Mouse (Mus musculus): ENCODE results near the gene Prnd.

Gene Prnd

DNA sequence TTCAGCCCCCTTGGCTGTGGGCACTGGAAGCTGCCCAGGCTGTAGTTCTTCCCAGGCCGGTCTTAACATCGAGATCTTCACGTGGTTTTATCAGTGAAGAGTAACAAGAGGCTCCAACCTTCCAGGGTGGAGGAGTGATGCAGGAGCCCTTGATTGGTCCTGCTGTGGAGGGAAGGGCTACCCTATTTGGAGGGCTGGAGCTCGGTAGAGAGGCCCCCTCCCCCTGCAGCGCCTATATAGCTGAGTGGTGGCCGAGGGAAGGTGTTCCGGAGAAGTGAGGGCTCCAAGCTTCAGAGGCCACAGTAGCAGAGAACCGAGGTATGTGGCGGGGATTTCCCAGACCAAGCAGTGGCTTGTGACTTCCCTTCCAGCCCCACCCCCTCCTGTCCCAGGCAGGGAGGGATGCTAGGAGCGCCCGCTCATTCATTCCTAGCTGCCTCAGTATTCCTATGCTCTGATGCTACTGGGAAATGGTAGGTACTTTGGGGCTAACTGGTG is at the start of gene Prnd:
Prnd (plus strand) TSS at position 264 of the 498 bp plus-strand sequence.
- DNase-seq (ENCODE audit: low spot score): no peak

DNA sequence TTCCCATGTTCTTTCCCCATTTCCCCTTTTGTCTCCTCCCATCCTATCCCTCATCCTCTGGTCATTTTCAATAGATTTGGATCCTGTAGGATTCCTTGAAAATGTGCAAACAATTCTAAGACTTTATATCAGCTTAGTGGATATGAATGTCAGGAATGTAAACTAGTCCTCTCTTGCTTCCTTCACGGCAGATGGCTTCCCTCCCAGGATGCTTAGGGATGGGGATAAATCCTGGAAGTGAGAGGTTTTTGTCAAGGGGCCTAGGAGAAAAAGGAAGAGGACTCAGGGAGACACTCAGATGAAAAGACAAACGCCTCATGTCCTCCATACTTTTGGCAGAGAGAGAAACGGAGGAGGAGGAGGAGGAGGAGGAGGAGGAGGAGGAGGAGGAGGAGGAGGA is 48.2 kb upstream of the Prnd start:
- no peak for DNase-seq (ENCODE audit: low spot score)

- DNase-seq (ENCODE audit: low spot score): no peak
Measured at GRCm38 (mm10) chr2:131902867-131903266, 47.8 kb upstream of the Prnd start.

- DNase-seq (ENCODE audit: low spot score): no peak
Measured at GRCm38 (mm10) chr2:131905025-131905424, 45.6 kb upstream of the Prnd start.

- DNase-seq (ENCODE audit: low spot score): no peak
Measured at GRCm38 (mm10) chr2:131905776-131906175, 44.9 kb upstream of the Prnd start.

GRCm38 (mm10) chr2:131906266-131906665 is 44.4 kb upstream of the Prnd start:
- no peak for DNase-seq (ENCODE audit: low spot score)

DNA sequence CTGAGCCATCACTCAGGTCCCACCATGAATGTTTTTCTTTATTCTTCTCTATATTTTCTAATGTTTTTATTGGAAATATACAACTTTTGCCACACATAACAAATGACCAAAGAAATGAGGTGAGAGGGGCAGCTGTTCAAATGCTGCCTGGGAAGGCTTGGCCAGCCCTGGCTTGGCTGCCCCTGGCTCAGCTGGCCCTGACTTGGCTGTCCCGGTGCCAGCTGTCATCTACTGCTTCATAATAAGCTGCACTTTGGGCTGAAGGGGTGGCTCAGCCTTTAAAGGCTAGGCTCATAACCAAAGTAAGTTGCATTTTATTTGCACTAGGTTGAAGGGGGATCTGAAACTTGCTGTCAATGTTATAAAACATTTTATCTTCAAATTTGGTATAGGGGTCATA is 43.8 kb upstream of the Prnd start:
- DNase-seq (ENCODE audit: low spot score): no peak

DNA sequence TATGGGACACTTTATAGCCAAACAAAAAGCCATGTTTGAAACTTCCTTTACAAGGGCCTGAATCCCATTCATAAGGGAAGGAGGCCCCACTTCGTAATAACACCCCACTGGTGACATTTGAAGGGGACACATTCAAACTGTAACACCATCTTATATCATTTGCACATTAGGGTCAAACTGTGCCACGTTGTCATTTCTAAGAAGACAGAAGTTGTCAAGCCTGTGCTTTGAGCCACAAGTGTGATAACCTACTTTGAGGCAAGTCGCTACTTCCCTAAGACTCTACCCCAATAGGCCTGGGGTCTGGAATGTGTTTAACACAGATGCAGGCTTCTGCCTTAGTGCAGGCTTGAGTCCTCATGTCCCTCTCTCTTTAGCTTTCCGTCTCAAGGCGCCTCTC is 43.4 kb upstream of the Prnd start:
- DNase-seq (ENCODE audit: low spot score): no peak

DNA sequence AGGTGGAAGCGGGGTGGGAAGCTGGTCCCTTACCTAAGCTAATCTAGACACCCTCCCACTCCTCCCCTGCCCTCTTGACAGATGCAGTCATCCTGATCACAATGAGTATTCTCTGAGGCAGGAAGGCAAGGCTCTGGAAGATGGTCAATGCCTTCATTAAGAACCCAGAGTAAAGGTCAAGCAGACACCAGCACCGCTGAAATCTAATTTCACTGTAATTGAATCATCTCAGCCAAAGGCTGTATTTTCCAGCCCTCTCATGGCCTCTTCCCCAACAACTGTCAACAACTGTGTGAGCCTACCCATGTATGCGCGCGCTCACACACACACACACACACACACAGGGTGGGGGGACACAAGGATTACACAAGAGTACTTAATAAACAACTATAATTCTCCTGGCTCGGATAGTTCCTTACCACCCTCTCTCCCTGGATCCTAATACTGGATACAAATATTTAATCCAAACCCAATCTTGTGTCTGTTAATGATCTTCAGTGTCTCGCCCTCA is 42.3 kb upstream of the Prnd start:
- no peak for DNase-seq (ENCODE audit: low spot score)

DNA sequence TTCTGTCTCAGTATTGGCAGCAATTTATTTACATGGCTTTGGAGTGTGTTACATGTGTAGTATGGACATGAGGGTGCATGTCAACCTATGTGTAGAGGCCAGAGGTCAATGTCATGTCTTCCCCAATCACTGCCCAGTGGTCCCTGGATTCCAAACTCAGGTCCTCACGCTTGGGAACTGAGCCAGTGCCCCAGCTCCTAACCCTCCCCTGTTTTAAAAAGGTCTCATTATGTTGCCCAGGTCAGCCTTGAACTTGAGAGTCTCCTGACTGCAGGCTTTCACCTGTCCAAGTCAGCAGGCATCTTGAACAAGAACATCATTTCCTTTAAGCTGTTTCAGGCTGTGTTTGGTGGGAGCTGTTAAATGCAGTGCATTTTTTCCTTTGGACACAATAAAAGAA is 41.8 kb upstream of the Prnd start:
- DNase-seq (ENCODE audit: low spot score): no peak

GRCm38 (mm10) chr2:131909683-131910572 is 40.7 kb upstream of the Prnd start, which contains the start of the genes Prnp and Prn:
Prnp (plus strand) TSS chr2:131909928.
Prn (plus strand) TSS chr2:131909957.
- DNase-seq (ENCODE audit: low spot score): peak; percentile 77

DNA sequence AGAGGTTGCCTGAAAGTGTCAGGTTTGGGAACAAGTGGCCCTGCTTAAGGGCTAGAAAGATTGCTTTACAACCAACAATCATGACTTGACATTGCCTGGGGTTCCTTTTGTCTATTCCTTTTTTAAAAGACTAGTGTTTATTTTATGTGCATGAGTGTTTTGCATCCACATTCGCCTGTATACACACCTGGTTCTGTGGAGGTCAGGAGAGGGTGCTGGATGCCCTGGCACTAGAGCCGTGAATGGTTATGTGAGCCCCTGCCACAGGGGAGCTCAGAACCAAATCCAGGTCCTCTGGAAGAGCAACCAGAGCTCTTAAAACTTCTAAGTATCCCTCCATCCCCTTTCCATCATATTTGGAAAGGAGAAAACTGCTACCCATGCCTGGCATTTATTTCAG is 39.8 kb upstream of the Prnd start:
- DNase-seq (ENCODE audit: low spot score): no peak

GRCm38 (mm10) chr2:131911341-131911740 is 39.3 kb upstream of the Prnd start:
- no peak for DNase-seq (ENCODE audit: low spot score)

GRCm38 (mm10) chr2:131912526-131913258 is 38.0 kb upstream of the Prnd start:
- DNase-seq (ENCODE audit: low spot score): no peak

GRCm38 (mm10) chr2:131932275-131932902 is 18.3 kb upstream of the Prnd start:
- DNase-seq (ENCODE audit: low spot score): no peak

- no peak for DNase-seq (ENCODE audit: low spot score)
Measured at GRCm38 (mm10) chr2:131933013-131933412, 17.6 kb upstream of the Prnd start.

GRCm38 (mm10) chr2:131933598-131933997 is 17.1 kb upstream of the Prnd start:
- DNase-seq (ENCODE audit: low spot score): no peak

DNA sequence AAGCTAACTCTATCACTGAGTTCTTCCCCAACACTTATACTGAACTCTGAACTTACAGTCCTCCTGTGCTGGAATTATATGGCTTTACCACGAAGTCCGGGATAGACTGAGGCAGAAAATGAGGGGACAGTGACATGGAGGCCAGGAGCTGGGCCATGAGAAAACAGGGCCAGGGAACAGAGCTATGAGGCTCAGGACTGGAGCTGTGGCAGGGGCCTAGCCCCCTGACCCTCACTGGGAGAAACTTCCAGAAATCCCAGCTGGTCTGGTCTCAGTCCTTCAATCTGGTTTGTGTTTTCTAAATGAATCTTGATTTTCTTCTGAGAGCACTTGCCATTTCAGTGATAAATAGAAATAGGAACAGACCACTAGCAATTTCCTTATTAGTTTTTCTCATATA is 16.4 kb upstream of the Prnd start:
- no peak for DNase-seq (ENCODE audit: low spot score)

DNA sequence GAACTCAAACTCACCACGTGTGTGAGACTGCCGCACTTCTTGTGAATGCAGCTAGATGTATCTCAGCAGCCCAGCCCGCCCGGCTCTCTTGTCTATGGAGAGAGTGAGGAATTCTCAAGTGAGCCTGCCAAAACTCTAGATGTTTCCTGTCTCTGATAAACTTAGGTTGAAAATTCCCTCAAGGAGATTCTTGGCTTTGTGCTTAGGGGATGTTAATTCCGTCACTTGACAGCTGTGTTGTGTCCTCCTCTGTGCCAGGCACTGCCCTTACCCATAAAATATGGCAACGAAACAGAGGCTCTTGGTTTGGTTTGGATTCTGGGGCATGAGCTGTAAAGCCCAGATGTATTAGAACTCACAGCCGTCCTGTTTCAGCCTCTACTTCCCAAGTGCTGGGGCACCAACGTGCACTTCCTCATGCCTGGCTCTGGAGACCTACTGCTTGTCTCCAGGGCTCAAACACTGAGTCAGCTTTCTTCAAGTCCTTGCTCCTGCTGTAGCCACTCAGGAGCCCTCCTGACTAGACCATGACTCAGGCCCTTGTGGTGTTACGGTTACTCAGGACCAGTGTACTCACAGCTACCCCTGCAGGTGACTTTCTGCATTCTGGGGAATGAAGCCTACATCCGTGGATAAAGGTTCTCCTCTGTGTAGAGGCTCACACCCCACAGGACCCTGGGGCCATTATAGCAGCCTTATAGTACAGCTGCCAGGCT is 15.1 kb upstream of the Prnd start:
- no peak for DNase-seq (ENCODE audit: low spot score)

- DNase-seq (ENCODE audit: low spot score): no peak
Measured at GRCm38 (mm10) chr2:131936410-131936809, 14.3 kb upstream of the Prnd start.

- no peak for DNase-seq (ENCODE audit: low spot score)
Measured at GRCm38 (mm10) chr2:131939404-131940111, 11.1 kb upstream of the Prnd start.

Measured in ovary, postnatal 10 days (tissue).